Mouse (Mus musculus) liver, embryonic 15.5 days (tissue): Measurements from ENCODE around the gene Zfp358. TPM values are rescaled to one million over a fixed set of nuclear protein-coding genes. Genes with fewer than 3 reads are reported as not detected.
A peak's percentile ranks its signal among the peaks of the same experiment; 100 is the strongest.

Source experiments
- ATAC-seq: fragments of 200-750 bp; cut with Nextera tagmentation; 2 replicates; pipeline ENCODE4 v1.8.0; 2017; ENCODE audit warnings: moderate number of reproducible peaks, mild to moderate bottlenecking, moderate library complexity; ENCODE audit not compliant: insufficient read depth
- H3K27ac ChIP-seq: fragments of 300-500 bp; sonication (generic); replicated peaks from 2 replicates; pipeline ENCODE4 v1.5.1; 2015; ENCODE audit warnings: mild to moderate bottlenecking, inconsistent platforms
- H3K27me3 ChIP-seq: fragments of 300-500 bp; sonication (generic); 2 replicates; pipeline ENCODE4 v1.6.1; 2015; ENCODE audit warnings: mild to moderate bottlenecking, inconsistent platforms
- H3K36me3 ChIP-seq: fragments of 300-500 bp; sonication (generic); replicated peaks from 2 replicates; pipeline ENCODE4 v1.6.1; 2015; ENCODE audit warnings: moderate library complexity, mild to moderate bottlenecking, inconsistent platforms
- H3K4me1 ChIP-seq: fragments of 300-500 bp; sonication (generic); replicated peaks from 2 replicates; pipeline ENCODE4 v1.6.1; 2015; ENCODE audit warnings: inconsistent platforms
- H3K4me2 ChIP-seq: fragments of 300-500 bp; sonication (generic); 2 replicates; pipeline ENCODE4 v1.6.1; 2015; ENCODE audit warnings: moderate library complexity, mild to moderate bottlenecking, inconsistent platforms
- H3K4me3 ChIP-seq: fragments of 300-500 bp; sonication (generic); replicated peaks from 2 replicates; pipeline ENCODE4 v1.5.1; 2015; ENCODE audit warnings: mild to moderate bottlenecking, inconsistent platforms
- H3K9ac ChIP-seq: fragments of 300-500 bp; sonication (generic); 2 replicates; pipeline ENCODE4 v1.6.1; 2015; ENCODE audit warnings: moderate library complexity, mild to moderate bottlenecking, inconsistent platforms
- H3K9me3 ChIP-seq: fragments of 300-500 bp; sonication (generic); replicated peaks from 2 replicates; pipeline ENCODE4 v1.6.1; 2016; ENCODE audit warnings: inconsistent platforms
- WGBS: fragments of 180-500 bp; shearing (Covaris S2); methylation state at CpG from one replicate; pipeline ENCODE4 v1.1.7; 2015; ENCODE audit warnings: mixed read lengths; ENCODE audit not compliant: insufficient replicate concordance; 5-methylcytosine and 5-hydroxymethylcytosine counted together
- polyA plus RNA-seq: library from polyadenylated mRNA; unstranded; fragments of >200 nt; fragmentation: Nextera tagmentation; extraction: Ambion mirVana; gene quantifications from 2 replicates; pipeline ENCODE4 v1.2.1, GENCODE M21; 2015

Gene Zfp358
- polyA plus RNA-seq: 4.8 and 5.8 TPM in 2 replicates

DNA sequence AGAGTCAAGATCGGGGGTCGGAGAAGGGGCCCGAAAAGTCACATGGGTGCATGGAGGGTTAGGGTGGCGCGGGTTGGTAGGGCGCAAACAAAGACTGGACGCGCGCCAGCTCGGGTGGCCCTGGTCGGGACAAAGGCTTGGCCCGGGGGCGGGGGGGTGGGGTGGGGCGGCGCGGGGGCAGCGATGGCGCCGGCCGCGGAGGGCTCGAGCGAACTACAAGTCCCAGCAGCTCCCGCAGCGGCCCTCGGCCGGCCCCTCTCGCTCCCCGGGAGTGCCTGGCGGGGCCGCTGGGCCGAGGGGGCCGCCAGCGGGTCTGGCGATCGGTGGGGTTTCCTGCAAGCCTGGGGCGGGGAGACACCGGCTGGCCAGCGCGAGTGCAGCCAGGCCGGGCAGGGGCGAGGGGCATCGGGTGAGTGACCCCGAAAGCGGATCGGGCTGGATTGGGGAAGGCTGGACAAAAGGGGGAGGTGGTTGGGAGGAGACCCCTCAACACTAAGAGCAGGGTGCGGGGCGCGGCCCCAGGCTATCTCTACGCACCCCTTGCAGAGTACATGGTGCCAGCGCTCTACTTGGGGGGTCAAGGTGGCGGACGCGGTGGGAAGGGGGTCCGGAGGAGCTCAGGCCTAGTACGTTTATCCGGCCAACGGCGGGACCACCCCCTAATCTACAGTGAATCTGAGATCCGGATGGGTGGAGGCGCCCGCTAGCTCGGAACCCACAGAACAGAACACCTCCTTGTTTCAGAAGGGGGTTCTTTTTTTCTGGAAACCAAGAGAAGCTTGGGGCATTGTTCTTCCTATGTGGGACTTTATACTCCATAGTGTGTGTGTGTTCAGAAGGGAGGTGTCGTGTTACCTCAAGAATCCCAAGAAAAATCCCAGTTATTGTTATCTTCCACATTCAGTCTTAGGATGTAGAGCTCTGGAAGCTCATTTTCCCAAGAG is at the start of gene Zfp358:
Zfp358 (plus strand) TSS at position 238 of the 944 bp plus-strand sequence.
- Histone ChIP-seq H3K27ac (0 out of 2 replicates have a peak within 1 kb of the TSS, but pooled peaks have one; percentile 20), H3K4me3 (peak within 1 kb of the TSS; percentile 70)
- under 1% methylated on average over 64 of the region's 64 CpGs for WGBS

DNA sequence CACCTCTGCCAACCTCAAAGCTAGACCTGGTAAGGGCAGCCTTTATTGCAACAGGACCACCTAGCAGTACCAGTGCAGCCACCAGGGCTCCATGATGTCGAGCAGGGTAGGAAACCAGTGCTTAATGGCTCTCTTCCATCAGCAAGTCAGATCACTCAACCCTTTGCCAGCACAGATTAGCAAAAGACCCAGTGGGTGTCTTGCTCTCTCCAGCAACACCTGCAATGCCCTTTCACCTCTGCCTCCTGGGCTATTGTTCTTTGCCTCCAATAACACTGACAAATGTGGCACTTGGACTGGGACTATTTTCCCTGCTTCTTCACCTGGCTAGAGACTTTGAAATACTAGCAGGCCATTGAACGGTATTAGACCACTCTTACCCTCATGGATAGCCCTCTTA is 43.7 kb upstream of the Zfp358 start:
- no peak for ATAC-seq
- H3K9me3 ChIP-seq: no peaks in the 10 kb centered on the region
- H3K27ac ChIP-seq: no peak overlapping the region
- no peak overlapping the region for H3K9ac ChIP-seq
- H3K4me1 ChIP-seq: no peaks in the 10 kb centered on the region
- WGBS: 70% methylated on average over 2 of the region's 2 CpGs
- H3K4me3 ChIP-seq: no peak overlapping the region
- H3K36me3 ChIP-seq: peaks cover 73% of the 10 kb centered on the region
- H3K4me2 ChIP-seq: no peak overlapping the region
- H3K27me3 ChIP-seq: no peaks in the 10 kb centered on the region

More for the DNA sequence above, at the start of gene Zfp358:
- Histone ChIP-seq H3K4me2 (peak within 1 kb of the TSS; percentile 83), H3K9ac (peak within 1 kb of the TSS; percentile 71), H3K27me3 (peaks cover 16% of the 10 kb centered on the region), H3K36me3 (peaks cover 11% of the 10 kb centered on the region), H3K9me3 (no peaks in the 10 kb centered on the region), H3K4me1 (peaks cover 28% of the 10 kb centered on the region)
- peak; percentile 67 for ATAC-seq

DNA sequence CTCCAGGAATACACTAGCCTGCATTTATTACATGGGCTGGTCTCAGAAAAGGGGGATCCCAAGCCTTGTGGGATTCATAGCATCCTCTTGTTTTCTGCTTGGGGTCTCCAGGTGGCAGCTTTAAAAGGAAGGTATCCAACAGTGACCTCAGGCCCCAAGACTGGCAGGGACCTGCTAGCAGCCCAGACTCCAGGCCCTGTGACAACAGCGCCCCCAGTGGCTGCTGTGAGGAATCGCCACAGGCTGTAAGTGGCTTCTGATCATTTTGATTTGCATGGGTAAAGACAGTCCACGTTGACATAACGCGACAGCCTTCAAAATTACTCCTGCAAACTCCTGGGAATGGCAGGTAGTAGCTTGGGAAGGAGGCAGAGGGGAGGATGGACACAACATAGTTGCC is 42.3 kb upstream of the Zfp358 start:
- Histone ChIP-seq H3K9ac (no peak overlapping the region), H3K36me3 (peaks cover 85% of the 10 kb centered on the region), H3K4me2 (no peak overlapping the region), H3K27me3 (no peaks in the 10 kb centered on the region), H3K27ac (no peak overlapping the region), H3K4me1 (no peaks in the 10 kb centered on the region), H3K9me3 (no peaks in the 10 kb centered on the region), H3K4me3 (no peak overlapping the region)
- ATAC-seq: no peak
- WGBS: 36% methylated on average over 5 of the region's 5 CpGs

DNA sequence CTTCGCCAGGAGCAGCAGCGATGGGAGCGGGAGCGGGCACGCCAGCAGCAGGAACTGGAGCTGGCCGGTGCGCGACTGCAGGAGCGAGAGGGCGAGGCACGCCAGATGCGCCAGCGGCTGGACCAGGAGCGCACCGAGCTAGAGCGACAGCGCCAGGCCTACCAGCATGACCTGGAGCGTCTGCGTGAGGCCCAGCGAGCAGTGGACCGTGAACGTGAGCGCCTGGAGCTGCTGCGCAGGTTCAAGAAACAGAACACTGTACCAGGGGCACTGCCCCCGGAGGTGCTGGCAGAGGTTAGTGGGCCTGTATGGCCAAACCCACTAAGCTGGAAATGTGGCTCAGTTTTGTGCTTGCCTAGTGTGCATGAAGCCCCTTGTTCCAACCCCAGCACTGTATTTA is 40.9 kb upstream of the Zfp358 start:
- ATAC-seq: no peak
- Histone ChIP-seq H3K4me1 (no peaks in the 10 kb centered on the region), H3K9ac (no peak overlapping the region), H3K27me3 (no peaks in the 10 kb centered on the region), H3K27ac (no peak overlapping the region), H3K36me3 (peaks cover 86% of the 10 kb centered on the region), H3K9me3 (no peaks in the 10 kb centered on the region), H3K4me3 (no peak overlapping the region), H3K4me2 (no peak overlapping the region)
- 90% methylated on average over 25 of the region's 25 CpGs for WGBS

DNA sequence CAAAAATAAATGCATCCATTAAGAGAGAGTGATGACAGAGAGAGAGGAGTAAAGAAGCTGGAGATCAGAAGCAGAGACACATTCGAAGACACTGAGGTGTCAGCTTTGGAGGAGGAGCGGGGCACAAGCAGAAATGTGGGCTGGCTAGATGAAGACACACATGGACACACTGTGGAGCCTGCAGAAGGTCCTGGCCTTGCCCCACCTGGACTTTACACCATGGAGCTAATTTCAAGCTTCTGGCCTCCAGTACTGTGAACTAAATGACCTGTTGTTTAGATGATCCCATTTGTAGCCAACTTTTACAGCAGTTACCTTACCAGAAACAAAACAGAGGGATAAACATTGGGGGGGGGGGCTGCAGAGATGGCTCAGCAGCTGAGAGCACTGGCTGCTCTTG is 29.7 kb upstream of the Zfp358 start:
- H3K4me1 ChIP-seq: peaks cover 15% of the 10 kb centered on the region
- no peak overlapping the region for H3K27ac ChIP-seq
- H3K36me3 ChIP-seq: no peaks in the 10 kb centered on the region
- H3K9me3 ChIP-seq: no peaks in the 10 kb centered on the region
- H3K9ac ChIP-seq: no peak overlapping the region
- no peaks in the 10 kb centered on the region for H3K27me3 ChIP-seq
- H3K4me3 ChIP-seq: no peak overlapping the region
- H3K4me2 ChIP-seq: no peak overlapping the region
- WGBS: 63% methylated on average over 2 of the region's 2 CpGs
- ATAC-seq: no peak

DNA sequence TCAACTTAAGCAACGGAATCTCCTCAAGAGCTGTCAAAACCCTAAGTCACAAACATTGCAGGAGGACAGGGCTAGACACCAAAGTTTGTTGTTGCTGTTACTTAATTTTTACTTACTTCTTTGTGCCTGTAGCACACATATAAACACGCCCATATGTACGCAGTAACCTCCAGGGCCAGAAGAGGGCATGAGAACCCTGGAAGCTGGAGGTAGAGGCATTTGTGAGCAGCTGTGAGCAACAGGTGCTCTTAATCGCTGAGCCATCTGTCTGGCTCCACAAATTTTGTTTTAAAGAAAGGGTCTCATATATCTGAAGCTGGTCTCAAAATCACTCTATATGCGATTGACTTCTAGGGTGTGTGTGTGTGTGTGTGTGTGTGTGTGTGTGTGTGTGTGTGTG is 28.6 kb upstream of the Zfp358 start:
- ATAC-seq: no peak
- H3K27me3 ChIP-seq: no peaks in the 10 kb centered on the region
- peaks cover 15% of the 10 kb centered on the region for H3K4me1 ChIP-seq
- H3K27ac ChIP-seq: no peak overlapping the region
- no peaks in the 10 kb centered on the region for H3K9me3 ChIP-seq
- H3K36me3 ChIP-seq: no peaks in the 10 kb centered on the region
- no peak overlapping the region for H3K9ac ChIP-seq
- no peak overlapping the region for H3K4me3 ChIP-seq
- 49% methylated on average over 5 of the region's 5 CpGs for WGBS
- H3K4me2 ChIP-seq: no peak overlapping the region

- H3K27ac ChIP-seq: peak within 1 kb of the TSS; percentile 62; the same call in 1 of the 2 replicates
Observed at GRCm38 (mm10) chr8:3467006-3467885, 25.7 kb upstream of the Zfp358 start, which contains the start of gene Pex11g. TSS of gene Pex11g (minus strand) at chr8:3467680.

DNA sequence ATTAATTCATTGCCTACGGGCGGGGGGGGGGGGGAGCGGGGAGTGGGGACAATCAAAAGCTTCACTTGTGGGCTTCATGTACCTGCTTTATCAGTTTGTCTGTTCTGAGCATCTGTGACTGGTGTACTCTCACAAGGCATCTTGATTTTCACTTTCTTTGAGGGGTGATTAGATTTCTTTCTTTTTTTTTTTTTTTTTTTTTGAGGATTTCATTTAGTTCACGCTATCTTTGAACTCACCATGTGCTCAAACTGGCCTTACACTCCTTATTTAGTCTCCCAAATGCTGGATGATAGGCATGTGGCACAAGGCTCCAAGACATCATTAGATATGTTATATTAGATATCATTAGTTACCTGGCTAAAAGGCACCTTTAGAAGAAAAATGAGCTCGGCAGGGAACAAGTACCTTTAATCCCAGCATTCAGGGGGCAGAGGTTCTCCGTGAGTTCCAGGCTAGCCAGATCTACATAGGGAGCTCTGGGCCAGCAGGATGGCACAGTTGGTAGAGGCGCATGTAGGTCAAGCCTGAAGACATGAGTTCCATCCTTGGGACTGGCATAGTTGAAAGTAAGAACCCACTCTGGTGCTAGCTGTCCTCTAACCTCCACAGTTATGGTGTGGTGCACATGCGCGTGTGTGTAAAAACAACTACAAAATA is 24.9 kb upstream of the Zfp358 start:
- H3K36me3 ChIP-seq: no peaks in the 10 kb centered on the region
- peak overlapping the region; percentile 63 for H3K4me3 ChIP-seq
- no peaks in the 10 kb centered on the region for H3K9me3 ChIP-seq
- WGBS: 47% methylated on average over 9 of the region's 9 CpGs
- H3K27ac ChIP-seq: peak overlapping the region; percentile 45; the same call in 1 of the 2 replicates
- no peak for ATAC-seq
- H3K9ac ChIP-seq: peak overlapping the region; percentile 63
- H3K4me1 ChIP-seq: peaks cover 15% of the 10 kb centered on the region
- no peaks in the 10 kb centered on the region for H3K27me3 ChIP-seq
- peak overlapping the region; percentile 85 for H3K4me2 ChIP-seq

More at GRCm38 (mm10) chr8:3467006-3467885, 25.7 kb upstream of the Zfp358 start, which contains the start of gene Pex11g:
- Histone ChIP-seq H3K9me3 (no peaks in the 10 kb centered on the region), H3K4me1 (peaks cover 15% of the 10 kb centered on the region), H3K27me3 (no peaks in the 10 kb centered on the region), H3K4me3 (peak within 1 kb of the TSS; percentile 63), H3K4me2 (peak within 1 kb of the TSS; percentile 85), H3K9ac (peak within 1 kb of the TSS; percentile 63), H3K36me3 (no peaks in the 10 kb centered on the region)
- WGBS: 6% methylated on average over 32 of the region's 32 CpGs
- ATAC-seq: peak; percentile 86

- H3K36me3 ChIP-seq: no peaks in the 10 kb centered on the region
- no peak for ATAC-seq
- H3K4me3 ChIP-seq: no peak overlapping the region
- no peaks in the 10 kb centered on the region for H3K9me3 ChIP-seq
- no peaks in the 10 kb centered on the region for H3K27me3 ChIP-seq
- H3K4me2 ChIP-seq: no peak overlapping the region
- WGBS: 53% methylated on average over 1 of the region's 1 CpGs
- no peak overlapping the region for H3K9ac ChIP-seq
- peaks cover 15% of the 10 kb centered on the region for H3K4me1 ChIP-seq
- no peak overlapping the region for H3K27ac ChIP-seq
Observed at GRCm38 (mm10) chr8:3468838-3469237, 24.1 kb upstream of the Zfp358 start.

DNA sequence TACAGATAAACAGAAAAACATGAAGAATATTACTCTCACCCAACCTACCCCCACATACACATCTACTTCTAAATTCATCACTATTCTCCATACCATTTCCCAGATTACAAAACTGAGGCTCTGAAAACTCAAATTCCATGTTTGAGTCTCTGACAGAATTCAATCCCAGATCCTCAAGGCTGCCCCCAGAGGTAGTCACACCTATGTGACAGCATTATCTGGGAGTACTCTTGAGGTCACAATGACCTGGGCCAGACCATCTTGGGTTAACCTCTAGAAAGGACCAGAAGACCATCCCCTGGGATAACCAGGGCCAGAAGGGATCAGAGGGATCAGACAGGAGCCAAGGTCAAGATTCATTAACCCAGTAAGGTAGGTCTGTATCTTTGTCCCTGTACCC is 22.4 kb upstream of the Zfp358 start, which contains the start of gene Tex45:
Tex45 (plus strand) TSS at position 301 of the 400 bp plus-strand sequence.
- Histone ChIP-seq H3K4me3 (no peak within 1 kb of the TSS), H3K27ac (no peak within 1 kb of the TSS), H3K4me2 (no peak within 1 kb of the TSS), H3K4me1 (peaks cover 15% of the 10 kb centered on the region), H3K9me3 (no peaks in the 10 kb centered on the region), H3K36me3 (no peaks in the 10 kb centered on the region), H3K27me3 (peaks cover 6% of the 10 kb centered on the region), H3K9ac (no peak within 1 kb of the TSS)
- ATAC-seq: no peak
